Mouse (Mus musculus) embryonic facial prominence, embryonic 11.5 days (tissue): Measurements from ENCODE around the gene Slc22a23. TPM values are rescaled to one million over a fixed set of nuclear protein-coding genes. Genes with fewer than 3 reads are reported as not detected.
A peak's percentile ranks its signal among the peaks of the same experiment; 100 is the strongest.
"Not testable (repeated sequence)": the region's sequence is repeated elsewhere in the genome, so short reads cannot be mapped to it uniquely, and the experiment has no call there.

Experiments used
- ATAC-seq: fragments of 200-750 bp; cut with Nextera tagmentation; replicated peaks from 2 replicates; pipeline ENCODE4 v1.8.0; 2017; ENCODE audit warnings: low read depth; ENCODE audit not compliant: insufficient number of reproducible peaks, low FRiP score, low TSS enrichment
- DNase-seq: peaks from one replicate; pipeline ENCODE4 v3.0.0-alpha.2; 2015; ENCODE audit warnings: low spot score
- H3K27ac ChIP-seq: fragments of 300-500 bp; sonication (generic); replicated peaks from 2 replicates; pipeline ENCODE4 v1.5.1; 2014; ENCODE audit warnings: mild to moderate bottlenecking, low read depth, low read length, control low read depth
- H3K27me3 ChIP-seq: fragments of 300-500 bp; sonication (generic); 2 replicates; pipeline ENCODE4 v1.6.1; 2014; ENCODE audit warnings: mild to moderate bottlenecking, low read length, moderate library complexity, mixed read lengths; ENCODE audit not compliant: control insufficient read depth, insufficient read depth
- H3K36me3 ChIP-seq: fragments of 300-500 bp; sonication (generic); replicated peaks from 2 replicates; pipeline ENCODE4 v1.6.1; 2014; ENCODE audit warnings: low read depth, mild to moderate bottlenecking, low read length, moderate library complexity, mixed read lengths; ENCODE audit not compliant: control insufficient read depth, insufficient read depth
- H3K4me1 ChIP-seq: fragments of 300-500 bp; sonication (generic); 2 replicates; pipeline ENCODE4 v1.6.1; 2014; ENCODE audit warnings: low read length, mixed read lengths; ENCODE audit not compliant: control insufficient read depth, insufficient read depth
- H3K4me2 ChIP-seq: fragments of 300-500 bp; sonication (generic); 2 replicates; pipeline ENCODE4 v1.6.1; 2014; ENCODE audit warnings: low read depth, mild to moderate bottlenecking, control low read depth, low read length, moderate library complexity
- H3K4me3 ChIP-seq: fragments of 300-500 bp; sonication (generic); 2 replicates; pipeline ENCODE4 v1.5.1; 2014; ENCODE audit warnings: low read depth, low read length, control low read depth
- H3K9ac ChIP-seq: fragments of 300-500 bp; sonication (generic); replicated peaks from 2 replicates; pipeline ENCODE4 v1.6.1; 2014; ENCODE audit warnings: mild to moderate bottlenecking, control low read depth, low read length
- H3K9me3 ChIP-seq: fragments of 300-500 bp; sonication (generic); replicated peaks from 2 replicates; pipeline ENCODE4 v1.6.1; 2016; ENCODE audit warnings: mild to moderate bottlenecking, low read length, inconsistent platforms, mixed read lengths; ENCODE audit not compliant: control insufficient read depth
- WGBS: fragments of 180-500 bp; shearing (Covaris S2); extraction: QIAGEN DNeasy Blood & Tissue Kit; methylation state at CpG from one replicate; pipeline ENCODE4 v1.1.7; 2014; 5-methylcytosine and 5-hydroxymethylcytosine counted together
- polyA plus RNA-seq: library from polyadenylated mRNA; unstranded; fragments of >200 nt; fragmentation: Nextera tagmentation; extraction: Ambion mirVana; gene quantifications from 2 replicates; pipeline ENCODE4 v1.2.1, GENCODE M21; 2014

Slc22a23 gene
- polyA plus RNA-seq = 3.8 and 4.9 TPM in 2 replicates

GRCm38 (mm10) chr13:34345128-34346085 lies at the start of gene Slc22a23:
TSS of gene Slc22a23 (minus strand) at chr13:34345182.
- H3K9ac ChIP-seq = peak within 1 kb of the TSS; percentile 76
- H3K4me2 ChIP-seq = peak within 1 kb of the TSS; percentile 96
- peak; percentile 76 for DNase-seq
- peak within 1 kb of the TSS; percentile 78 for H3K4me3 ChIP-seq
- peaks cover 4% of the 10 kb centered on the region; the same call in 1 of the 2 replicates for H3K27me3 ChIP-seq
- WGBS = 3% methylated on average over 58 of the region's 69 CpGs
- H3K36me3 ChIP-seq = no peaks in the 10 kb centered on the region
- no peaks in the 10 kb centered on the region for H3K9me3 ChIP-seq
- H3K4me1 ChIP-seq = no peaks in the 10 kb centered on the region
- no peak within 1 kb of the TSS for H3K27ac ChIP-seq
- ATAC-seq = peak; percentile 74

- not testable (repeated sequence) for H3K4me3 ChIP-seq, ATAC-seq, H3K4me2 ChIP-seq, DNase-seq, H3K27ac ChIP-seq, H3K4me1 ChIP-seq, H3K9me3 ChIP-seq, H3K36me3 ChIP-seq, H3K9ac ChIP-seq, H3K27me3 ChIP-seq
- 75% methylated on average over 14 of the region's 16 CpGs for WGBS
Measured at GRCm38 (mm10) chr13:34394305-34394704, 49.3 kb upstream of the Slc22a23 start.

GRCm38 (mm10) chr13:34392376-34392775 lies 47.4 kb upstream of the Slc22a23 start:
- Histone ChIP-seq H3K9me3 (no peaks in the 10 kb centered on the region), H3K27ac (no peak overlapping the region), H3K9ac (no peak overlapping the region), H3K4me1 (no peaks in the 10 kb centered on the region), H3K27me3 (no peaks in the 10 kb centered on the region), H3K4me2 (no peak overlapping the region), H3K36me3 (no peaks in the 10 kb centered on the region), H3K4me3 (no peak overlapping the region)
- 87% methylated on average over 7 of the region's 7 CpGs for WGBS
- ATAC-seq (no peak), DNase-seq (no peak)

- ATAC-seq = no peak
- Histone ChIP-seq H3K4me1 (no peaks in the 10 kb centered on the region), H3K9me3 (no peaks in the 10 kb centered on the region), H3K27me3 (no peaks in the 10 kb centered on the region), H3K4me2 (no peak overlapping the region), H3K4me3 (no peak overlapping the region), H3K9ac (no peak overlapping the region), H3K27ac (no peak overlapping the region), H3K36me3 (no peaks in the 10 kb centered on the region)
- 90% methylated on average over 5 of the region's 5 CpGs for WGBS
- DNase-seq = no peak
Measured at GRCm38 (mm10) chr13:34388219-34388618, 43.2 kb upstream of the Slc22a23 start.

GRCm38 (mm10) chr13:34383416-34383815 lies 38.4 kb upstream of the Slc22a23 start:
- 88% methylated on average over 3 of the region's 3 CpGs for WGBS
- Histone ChIP-seq H3K4me1 (no peaks in the 10 kb centered on the region), H3K4me3 (no peak overlapping the region), H3K27me3 (no peaks in the 10 kb centered on the region), H3K9ac (no peak overlapping the region), H3K9me3 (no peaks in the 10 kb centered on the region), H3K27ac (no peak overlapping the region), H3K36me3 (no peaks in the 10 kb centered on the region), H3K4me2 (no peak overlapping the region)
- ATAC-seq (no peak), DNase-seq (no peak)

- no peak overlapping the region for H3K4me2 ChIP-seq
- DNase-seq (no peak), ATAC-seq (no peak)
- no peak overlapping the region for H3K4me3 ChIP-seq
- H3K9me3 ChIP-seq = no peaks in the 10 kb centered on the region
- no peaks in the 10 kb centered on the region for H3K36me3 ChIP-seq
- H3K27ac ChIP-seq = no peak overlapping the region
- WGBS = 87% methylated on average over 3 of the region's 3 CpGs
- H3K27me3 ChIP-seq = no peaks in the 10 kb centered on the region
- no peak overlapping the region for H3K9ac ChIP-seq
- H3K4me1 ChIP-seq = no peaks in the 10 kb centered on the region
Measured at GRCm38 (mm10) chr13:34378926-34379325, 33.9 kb upstream of the Slc22a23 start.

GRCm38 (mm10) chr13:34375145-34375544 lies 30.2 kb upstream of the Slc22a23 start:
- Histone ChIP-seq H3K36me3 (no peaks in the 10 kb centered on the region), H3K27ac (no peak overlapping the region), H3K9me3 (no peaks in the 10 kb centered on the region), H3K4me3 (no peak overlapping the region), H3K27me3 (no peaks in the 10 kb centered on the region), H3K4me2 (no peak overlapping the region), H3K4me1 (no peaks in the 10 kb centered on the region), H3K9ac (no peak overlapping the region)
- ATAC-seq = no peak
- no peak for DNase-seq
- 81% methylated on average over 4 of the region's 4 CpGs for WGBS

- H3K9ac ChIP-seq = no peak overlapping the region
- H3K27ac ChIP-seq = no peak overlapping the region
- no peaks in the 10 kb centered on the region for H3K4me1 ChIP-seq
- H3K4me3 ChIP-seq = no peak overlapping the region
- no peaks in the 10 kb centered on the region for H3K9me3 ChIP-seq
- H3K4me2 ChIP-seq = no peak overlapping the region
- H3K27me3 ChIP-seq = no peaks in the 10 kb centered on the region
- DNase-seq (no peak), ATAC-seq (no peak)
- H3K36me3 ChIP-seq = no peaks in the 10 kb centered on the region
- 95% methylated on average over 5 of the region's 5 CpGs for WGBS
Measured at GRCm38 (mm10) chr13:34372870-34373478, 28.0 kb upstream of the Slc22a23 start.
